Mouse (Mus musculus): Measurements from ENCODE around the gene Tmem132c.
"Not testable (repeated sequence)": the region's sequence is repeated elsewhere in the genome, so short reads cannot be mapped to it uniquely, and the experiment has no call there.

The Tmem132c gene

DNA sequence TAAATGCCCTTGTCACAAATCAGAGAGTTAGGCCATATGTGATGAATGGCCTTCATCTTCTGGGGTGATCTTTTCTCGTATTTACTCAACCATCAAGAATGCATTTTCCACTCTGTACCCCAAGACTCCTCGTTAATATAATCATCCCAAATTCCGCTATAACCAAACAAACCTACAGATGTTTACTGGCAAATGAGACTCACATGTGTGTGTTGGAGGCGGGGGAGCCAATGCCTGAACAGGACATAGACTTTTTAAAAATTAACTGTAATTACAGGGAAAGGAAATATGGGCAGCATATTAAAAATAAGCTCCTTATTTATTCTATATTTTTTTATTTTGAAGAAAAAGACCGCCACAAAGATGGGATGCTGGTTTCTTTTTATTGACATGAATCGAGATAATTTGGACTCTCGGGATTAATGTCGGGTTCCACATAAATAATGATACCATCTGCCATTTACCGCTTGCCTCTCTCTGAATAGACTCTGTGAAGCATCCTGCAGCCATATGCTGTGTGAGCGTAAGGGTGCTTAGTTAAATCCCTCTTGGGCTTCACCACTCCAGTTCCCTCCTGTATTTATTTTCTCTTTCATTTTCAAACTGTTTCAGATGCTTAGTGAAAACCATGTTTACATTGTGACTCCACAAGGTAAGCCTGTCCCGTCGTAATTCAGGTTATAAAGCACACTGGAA lies 105.6 kb downstream of the Tmem132c start:
- no peak for DNase-seq

DNA sequence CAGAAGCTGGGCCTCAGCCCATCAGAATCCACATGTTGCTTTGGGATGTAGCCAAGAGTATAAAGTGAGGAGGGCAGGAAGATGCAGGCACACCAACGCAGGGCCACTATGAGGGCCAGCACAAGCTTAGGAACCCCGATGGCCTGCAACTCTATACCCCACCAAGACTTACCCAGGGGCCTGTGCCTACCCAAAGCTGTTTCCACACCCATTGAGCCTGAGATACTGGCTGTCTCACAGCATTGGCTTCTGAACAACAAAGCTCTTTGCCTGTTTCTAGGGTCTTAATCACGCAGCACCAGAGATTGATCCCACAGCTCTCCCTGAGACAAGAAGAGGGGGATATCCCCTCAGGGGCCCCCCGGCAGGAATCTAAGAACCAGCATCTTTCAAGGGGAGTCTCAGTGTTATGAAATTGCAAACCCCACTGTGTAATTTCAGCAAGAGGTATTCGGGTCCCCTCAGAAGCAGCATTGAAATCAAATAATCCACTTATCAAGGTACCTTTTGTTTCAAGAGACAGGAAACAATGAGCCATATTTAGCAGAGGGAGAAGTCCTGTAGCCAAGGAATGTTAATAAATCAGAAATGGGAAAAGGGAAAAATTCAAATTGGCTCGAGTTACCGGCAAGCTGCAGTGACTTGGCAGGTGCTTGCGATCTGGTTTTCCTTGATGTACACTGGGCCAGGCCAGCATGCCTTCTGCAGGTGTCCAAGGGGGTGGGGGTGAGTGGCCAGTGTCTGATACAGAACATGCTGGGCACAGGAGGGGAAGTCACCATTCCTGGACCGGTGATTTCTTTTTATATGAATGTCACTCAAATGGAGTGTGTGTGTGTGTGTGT lies 107.8 kb downstream of the Tmem132c start:
- DNase-seq, result no peak

DNA sequence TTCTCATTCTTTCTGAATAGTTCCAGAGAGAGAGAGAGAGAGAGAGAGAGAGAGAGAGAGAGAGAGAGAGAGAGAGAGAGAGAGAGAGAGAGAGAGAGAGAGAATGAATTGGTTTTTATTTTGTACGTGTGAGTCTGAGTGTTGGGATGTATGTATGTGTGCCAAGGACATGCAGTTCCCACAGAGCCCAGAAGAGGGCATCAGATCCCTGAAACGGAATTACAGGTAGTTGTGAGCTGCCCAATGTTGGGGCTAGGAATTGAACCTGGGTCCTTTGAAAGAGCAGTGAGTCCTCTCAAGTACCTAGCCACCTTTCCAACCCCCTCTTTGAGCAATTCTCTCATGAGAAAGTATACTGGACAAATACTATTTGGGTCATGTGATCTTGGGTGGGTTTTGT lies 111.4 kb downstream of the Tmem132c start:
- no peak for DNase-seq

DNA sequence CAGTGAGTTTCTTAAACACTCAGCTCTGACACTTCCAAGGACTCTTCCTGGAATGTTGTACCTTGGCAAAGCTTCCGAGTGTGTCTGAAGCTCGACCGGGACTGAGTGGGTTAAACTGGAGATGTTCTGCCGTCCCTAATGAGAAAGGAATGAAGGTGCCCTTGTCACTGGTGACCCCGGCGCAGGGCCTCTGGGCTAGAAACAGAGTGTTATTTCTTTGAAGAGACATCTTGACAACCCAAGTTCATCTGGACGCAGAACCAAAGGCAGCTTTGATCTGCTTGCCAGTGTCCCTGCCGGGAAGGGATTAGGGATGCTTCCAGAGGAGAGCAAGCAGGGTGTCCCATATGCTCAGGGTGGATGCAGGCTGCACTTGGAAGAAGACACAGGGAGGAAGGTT lies 114.2 kb downstream of the Tmem132c start:
- DNase-seq, result no peak

DNA sequence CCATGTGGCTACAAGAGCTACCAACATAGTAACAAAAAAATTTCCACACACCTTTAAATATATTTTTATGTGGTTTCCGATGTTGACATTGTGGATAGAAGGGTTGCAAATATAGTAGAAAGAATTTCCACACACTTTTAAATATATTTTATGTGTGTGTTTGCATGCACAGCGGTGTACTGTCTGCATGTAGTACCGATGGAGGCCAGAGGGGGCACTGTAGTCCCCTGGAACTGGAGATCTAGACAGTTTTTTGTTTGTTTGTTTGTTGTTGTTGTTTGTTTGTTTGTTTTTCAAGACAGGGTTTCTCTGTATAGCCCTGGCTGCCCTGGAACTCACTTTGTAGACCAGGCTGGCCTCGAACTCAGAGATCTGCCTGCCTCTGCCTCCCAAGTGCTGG lies 116.3 kb downstream of the Tmem132c start:
- not testable (repeated sequence) for DNase-seq

DNA sequence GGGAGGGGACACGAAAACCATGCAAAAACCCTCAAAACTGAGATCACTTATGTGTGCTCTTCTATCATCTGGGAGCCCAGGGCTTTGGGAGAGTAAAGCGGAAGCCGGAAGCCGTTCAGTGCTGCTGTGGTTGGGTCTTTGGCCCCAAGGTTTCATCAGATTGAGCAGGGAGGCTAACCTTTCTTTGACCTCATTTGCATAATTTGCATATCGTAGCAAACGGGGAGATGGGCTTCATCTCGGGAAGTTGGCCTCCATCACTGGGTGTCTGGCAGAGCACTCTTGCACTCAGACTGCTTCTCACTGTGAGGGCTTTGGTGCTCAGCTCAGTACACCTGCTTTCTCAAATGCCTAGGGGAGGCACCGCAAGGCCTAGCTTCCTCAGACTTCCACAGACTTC lies 119.5 kb downstream of the Tmem132c start:
- DNase-seq, result no peak

DNA sequence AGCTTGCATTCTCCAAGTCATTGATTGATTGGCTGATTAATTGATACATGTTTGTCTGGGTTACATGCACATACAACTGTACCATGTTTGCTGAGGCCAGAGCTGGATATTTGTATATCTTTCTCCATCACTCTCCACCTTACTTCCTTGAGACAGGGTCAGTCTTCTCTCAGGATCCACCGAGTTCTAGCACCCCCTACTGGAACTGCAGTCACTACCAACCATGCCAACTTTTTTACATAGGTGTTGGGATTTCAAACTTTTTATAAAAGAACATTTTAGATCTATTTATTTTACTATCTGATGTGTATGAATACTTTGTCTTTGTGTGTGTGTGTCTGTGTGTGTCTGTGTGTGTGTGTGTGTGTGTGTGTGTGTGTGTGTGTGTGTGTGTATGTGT lies 123.5 kb downstream of the Tmem132c start:
- no peak for DNase-seq

DNA sequence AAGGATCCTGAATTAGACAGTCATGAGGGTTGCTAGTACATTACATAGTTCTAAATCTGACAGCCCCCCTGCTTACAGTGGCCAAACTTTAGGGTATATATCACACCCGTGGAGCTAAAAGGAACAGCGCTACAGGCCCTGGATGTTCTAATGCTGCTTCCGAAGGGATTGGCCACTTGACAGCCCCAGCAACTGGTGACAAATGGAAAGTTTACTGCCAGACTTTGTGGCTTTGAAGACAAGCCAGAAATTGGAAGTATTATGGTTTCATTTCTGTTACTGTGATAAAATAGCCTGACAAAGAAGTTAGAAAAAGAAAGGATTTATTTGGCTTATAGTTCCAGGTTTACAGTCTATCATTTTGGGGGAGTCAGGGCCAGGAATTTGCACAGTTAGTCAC lies 126.6 kb downstream of the Tmem132c start:
- no peak for DNase-seq

DNA sequence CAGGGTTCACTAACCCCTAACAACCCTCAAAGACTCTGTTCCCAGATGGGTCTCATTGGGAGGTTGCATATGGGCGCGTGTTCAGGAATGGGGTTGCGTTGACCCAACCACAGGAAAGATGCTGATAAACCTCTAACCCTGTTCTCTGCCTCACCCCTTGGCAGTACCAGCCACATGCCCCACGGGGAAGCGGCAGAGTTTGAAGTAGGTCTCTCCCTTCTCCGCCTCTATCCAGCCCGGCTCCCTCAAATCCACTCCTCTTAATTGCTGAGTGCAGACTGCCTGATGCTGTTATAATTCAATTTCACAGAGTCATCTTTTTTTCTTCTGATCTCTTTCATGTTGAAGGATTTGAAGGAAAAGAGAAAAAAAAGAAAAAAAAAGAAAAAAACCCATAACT lies 128.2 kb downstream of the Tmem132c start:
- no peak for DNase-seq

DNA sequence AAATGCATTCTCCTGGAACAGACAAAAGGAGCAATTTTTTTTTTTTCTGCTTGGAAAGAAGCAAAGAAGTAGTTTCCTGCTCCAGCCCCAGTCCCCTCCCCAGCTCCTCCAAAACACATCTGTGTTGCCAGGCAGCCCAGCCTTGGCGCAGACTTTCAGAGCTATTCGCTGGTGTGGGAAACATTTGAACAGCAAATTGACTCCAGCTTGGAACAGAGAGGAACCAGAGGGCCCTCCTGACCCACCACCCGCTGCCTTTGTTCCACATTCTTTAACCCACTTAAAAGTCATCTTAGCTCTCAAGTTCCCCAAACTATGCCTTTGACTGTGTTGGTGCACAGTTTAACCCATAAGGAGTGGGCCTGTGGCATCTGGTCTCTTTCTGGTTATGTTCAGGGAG lies 128.9 kb downstream of the Tmem132c start:
- no peak for DNase-seq

DNA sequence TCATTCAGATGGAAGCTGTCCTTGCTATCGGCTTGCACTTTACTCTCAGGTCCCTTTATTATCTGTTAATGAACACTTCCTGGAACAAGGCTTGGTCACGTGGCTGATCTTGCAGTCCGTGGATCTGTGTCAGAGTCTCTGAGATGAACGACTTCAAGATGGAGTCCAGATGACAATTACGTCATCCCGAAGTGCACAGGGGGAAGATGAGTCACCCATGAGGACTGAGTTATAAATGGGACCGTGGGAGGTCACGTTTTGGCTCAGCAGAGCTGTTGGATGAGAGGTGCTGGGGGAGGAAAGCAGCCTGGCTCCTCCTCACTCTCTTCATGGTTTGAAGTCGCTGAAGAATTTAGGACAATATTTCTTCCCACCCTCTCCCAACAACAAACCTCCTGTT lies 132.6 kb downstream of the Tmem132c start:
- no peak for DNase-seq

DNA sequence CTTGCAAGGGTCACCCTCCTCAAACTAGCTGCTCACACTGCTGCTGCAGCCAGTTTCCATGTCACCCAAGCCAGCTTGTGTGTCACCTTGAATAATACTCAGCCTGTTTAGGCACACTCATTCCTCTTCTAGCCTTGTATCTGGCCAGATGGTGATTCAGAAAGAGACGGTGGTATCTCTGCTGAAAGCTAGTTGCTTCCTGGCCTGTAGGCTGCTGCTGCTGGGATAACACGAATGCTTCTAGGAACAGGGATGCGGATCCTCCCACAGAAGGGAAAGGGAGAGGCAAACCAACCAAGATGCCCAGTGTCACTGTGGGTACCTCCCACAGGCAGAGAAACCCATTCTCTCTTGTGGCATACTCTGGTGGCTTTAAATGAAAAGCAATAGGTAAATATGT lies 134.0 kb downstream of the Tmem132c start:
- DNase-seq, result no peak

DNA sequence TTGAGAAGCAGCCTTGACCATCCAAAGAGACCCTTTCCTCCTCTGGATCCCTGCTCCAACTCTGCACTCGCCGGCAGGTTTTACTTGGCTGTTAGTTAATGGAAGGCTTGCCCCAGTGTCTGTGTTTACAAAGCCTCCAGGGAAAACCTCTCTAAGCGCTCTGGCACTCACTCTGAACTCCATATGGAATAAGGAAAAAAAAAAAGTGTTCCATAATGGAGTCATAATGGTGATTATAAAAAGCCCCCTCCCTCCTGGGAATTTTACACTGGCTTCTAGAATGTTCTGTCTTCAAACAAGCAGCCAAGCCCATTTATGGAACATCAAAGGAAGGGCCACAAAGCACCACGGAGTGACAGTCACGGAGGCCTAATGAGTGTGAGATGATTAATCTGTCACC lies 136.9 kb downstream of the Tmem132c start:
- DNase-seq, result no peak

DNA sequence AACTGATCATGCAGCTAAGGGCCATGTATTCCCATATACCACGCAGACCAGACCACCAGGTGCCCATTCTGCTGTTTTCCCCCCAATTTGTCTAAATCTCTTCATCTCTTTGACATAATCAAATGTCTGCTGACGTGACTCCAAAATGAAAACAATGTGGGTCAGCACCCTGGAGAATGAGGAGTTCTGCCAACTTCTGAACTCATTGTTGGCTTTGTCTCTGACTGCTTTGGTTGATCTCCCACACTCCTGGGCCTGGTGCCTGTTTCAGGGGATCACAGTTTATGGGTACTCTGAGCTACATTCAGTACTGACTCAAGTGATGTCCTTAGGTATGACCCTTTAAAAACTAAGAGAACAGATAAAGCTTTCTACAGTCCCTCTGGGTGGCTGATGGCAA lies 137.7 kb downstream of the Tmem132c start:
- DNase-seq, result no peak

DNA sequence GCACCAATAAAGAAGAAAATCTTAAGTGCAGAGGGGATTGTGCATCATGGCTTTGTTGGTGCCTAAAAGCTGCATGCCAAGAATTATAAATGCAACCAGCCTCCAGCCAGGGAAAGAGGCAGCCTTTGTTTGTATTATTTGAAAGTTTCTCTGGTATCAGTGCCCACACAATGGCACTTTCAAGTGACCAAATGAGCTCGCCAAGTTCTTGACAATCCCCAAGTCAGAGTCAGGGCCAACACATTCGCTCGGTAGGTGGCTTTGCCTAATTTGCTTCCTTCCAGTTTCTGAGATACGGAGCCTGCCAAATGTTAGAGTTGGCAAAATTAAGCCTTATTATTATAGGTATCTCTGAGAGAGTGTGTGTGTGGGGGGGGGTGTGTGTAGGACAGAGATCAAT lies 139.6 kb downstream of the Tmem132c start:
- no peak for DNase-seq

DNA sequence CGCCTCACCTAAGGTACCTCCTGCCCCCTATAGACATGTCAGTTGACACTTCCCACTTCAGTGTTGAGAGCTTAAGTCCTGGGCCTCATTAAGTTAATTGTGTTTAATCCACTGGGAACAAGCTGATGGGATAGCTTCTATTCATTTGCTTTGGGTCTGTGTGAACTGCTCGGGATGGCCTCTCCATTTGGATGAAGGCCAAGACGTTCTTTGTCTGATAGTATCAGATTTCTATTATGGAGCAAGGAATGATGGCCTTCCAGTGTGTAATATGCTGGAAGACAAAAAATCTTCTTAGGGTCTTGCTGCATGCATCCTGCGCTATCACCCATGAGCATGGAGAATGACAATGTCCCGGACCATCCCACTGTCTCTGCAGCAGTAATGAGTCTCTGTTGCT lies 141.0 kb downstream of the Tmem132c start:
- DNase-seq, result no peak

DNA sequence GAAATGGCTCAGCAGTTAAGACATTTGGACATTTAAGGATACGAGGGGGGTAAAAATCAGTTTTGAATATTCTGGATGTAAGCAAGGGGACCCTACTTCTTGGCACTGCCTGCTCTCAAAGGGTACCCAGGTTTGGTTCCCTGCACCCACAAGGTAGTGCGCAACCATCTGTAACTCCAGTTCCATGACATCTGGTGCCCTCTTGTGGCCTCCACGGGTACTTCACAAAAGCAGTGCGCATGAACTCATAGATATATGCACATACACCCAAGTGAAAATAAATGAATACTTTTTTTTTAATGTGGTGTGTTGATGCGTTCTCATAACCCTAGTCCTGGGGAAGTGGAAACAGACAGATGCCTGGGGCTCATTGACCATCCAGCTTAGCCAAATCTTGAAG lies 149.6 kb downstream of the Tmem132c start:
- DNase-seq, result no peak

DNA sequence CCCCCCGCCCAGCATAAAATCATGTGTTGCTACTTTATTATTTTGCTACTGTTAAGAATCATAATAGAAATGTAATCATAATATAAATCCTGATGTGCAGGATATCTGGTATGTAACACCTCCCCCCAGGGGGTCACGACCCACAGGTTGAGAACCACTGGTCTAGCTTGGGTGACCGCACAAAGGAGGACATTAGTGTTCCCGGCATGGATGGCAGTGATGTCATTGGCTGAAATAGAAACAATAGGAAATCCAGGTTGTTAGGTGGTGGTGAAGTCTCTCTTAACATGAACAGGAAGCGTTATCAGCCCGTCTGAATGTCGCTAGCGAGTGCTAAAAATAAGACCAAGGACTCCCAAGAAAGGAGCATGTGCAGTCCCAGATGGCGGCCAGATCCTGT lies 155.3 kb downstream of the Tmem132c start:
- DNase-seq, result no peak

DNA sequence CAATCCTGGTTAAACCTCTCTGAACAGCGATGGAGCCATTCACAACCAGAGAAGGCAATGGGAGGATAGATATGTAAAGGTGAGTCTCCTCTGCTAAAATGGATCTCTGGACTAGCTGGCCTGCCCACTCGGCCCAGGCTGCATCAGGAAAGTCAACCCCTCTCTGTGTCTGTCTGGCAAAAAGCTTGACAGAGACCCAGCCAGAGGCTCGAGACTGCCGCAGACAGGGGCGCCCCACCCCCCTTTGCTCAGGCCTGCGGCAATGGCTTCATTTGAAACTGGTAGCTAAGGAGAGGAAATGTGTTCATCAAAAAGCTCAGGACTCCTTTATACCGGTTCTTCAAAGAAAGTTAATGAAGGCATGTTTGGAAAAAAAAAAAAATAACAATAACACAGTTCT lies 156.4 kb downstream of the Tmem132c start:
- DNase-seq, result no peak

DNA sequence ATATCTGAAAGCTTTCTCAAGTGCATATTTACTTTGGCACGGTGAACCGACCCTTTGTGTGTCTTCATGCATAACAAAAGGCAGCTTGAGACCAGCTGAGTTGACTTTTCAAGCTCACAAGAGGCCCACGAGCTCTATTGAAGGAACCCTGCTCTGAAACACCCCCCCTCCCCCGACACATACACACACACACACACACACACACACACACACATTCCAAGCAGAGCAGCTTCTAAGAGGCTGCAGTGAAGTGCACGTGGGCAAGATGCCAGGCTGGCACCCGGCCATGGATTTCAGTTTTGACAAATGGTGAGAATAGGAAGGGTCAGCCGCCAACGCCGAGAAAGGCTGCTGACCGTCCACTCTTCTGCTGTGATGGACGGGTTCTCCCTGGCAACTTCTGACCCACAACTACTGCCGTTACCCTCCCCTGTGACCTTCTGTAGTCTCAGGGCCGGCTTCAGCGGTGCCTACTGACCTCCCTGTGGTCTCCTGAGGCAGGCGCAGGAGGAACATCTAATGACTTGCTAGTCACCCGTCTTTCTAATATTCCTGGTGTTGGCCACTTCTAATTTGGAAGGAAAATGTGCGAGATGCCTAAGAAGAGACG lies 163.9 kb downstream of the Tmem132c start:
- DNase-seq, result no peak

DNA sequence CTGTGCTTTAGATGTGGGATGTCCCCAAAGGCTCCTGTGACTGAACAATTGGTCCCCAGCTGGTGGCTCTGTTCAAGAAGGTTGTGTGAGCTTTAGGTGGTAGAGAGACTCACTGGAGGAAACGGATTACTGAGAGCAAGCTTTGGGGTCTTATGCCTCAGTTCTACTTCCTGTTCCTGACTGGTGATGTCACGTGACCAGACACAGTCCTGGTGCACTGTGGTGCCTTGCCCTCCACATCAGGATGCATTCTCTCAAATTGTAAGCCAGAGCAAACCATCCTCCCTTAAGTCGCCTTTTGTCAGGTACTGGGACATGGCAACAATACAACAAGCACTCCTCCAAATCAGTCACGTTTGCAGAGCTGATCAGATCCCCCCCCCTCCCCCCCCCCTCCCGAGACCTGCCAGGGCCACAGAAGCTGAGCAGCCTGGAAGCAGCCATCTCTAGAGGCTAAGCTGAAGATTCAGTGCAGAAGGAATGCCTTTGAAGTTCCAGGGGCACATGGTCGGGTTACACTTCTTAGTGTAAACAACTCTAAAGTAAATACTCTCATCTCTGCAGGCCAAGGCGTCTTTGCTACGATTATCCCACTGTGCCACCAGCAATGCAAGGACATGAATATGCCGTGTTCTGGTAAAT lies 164.5 kb downstream of the Tmem132c start:
- DNase-seq, result no peak

DNA sequence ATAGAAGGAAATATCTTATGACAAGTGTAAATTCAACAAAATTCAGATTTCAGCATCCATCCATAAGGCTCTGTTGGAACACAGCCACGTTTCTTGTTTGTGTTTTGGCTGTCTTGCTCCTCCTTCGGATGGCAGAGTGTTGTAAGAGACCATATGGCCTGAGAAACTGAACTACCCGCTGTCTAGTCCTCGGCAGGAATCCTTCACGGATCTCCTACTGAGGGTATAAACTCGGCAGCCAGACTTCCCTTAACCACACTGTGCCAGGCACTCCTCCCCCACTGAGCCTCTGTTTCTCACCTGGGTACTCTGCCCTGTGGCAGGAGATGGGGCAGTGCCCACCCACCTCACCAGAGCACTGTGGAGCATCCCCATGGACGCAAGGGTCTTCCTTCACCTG lies 174.9 kb downstream of the Tmem132c start:
- no peak for DNase-seq

DNA sequence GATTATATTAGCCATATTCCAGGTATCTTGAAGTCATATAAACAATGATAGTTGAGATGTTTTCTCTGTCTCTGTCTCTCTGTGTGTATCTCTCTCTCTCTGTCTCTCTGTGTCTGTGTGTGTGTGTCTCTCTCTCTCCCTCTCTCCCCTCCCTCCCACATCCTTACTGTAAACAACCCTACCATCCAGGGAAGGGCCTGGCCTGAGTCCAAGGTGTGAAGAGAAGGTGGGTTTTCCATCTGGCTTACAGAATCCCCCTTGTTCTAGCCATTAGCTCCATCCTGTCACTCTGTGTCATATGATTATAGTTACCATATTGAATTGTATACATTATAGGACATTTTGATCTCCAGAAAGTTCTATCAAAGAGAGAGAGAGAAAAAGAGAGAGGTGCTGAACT lies 182.3 kb downstream of the Tmem132c start:
- DNase-seq, result no peak

DNA sequence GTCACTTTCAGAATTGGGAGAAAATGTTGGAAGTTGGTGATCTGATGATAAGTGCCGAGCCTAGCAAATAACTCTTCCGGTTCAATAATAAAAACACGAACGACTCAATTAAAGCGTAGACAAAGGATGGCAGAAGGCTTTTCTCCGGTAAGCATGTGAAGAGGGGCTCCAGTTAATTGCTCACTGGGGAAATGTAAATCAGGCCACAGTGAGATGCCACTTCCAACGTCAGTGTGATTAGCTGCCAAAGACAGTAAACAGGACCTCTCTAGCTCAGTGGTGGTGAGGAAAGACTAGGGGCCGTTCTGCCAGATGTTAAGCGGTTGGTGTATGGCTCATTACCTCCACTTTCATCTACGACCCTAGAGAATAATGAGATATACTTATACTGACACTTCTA lies 187.5 kb downstream of the Tmem132c start:
- no peak for DNase-seq
